Mouse (Mus musculus) kidney, adult 8-10 months (tissue): ENCODE data around the gene Fam122a.

Source experiments
- DNase-seq, 2 experiments: peaks; one replicate each; pipeline ENCODE4 v3.0.0; 2022

The Fam122a gene

GRCm38 (mm10) chr19:24486433-24487296 lies 9.5 kb upstream of the Fam122a start:
- DNase-seq: no peak

GRCm38 (mm10) chr19:24484612-24485194 lies 7.5 kb upstream of the Fam122a start:
- no peak for DNase-seq

GRCm38 (mm10) chr19:24480916-24481315 lies 3.8 kb upstream of the Fam122a start:
- no peak for DNase-seq

GRCm38 (mm10) chr19:24476461-24476860 lies 695 bp downstream of the Fam122a start:
- peak in 1 of 2 experiments; percentile 4 for DNase-seq

GRCm38 (mm10) chr19:24475281-24475680 lies 1.9 kb downstream of the Fam122a start:
- DNase-seq: no peak

- DNase-seq: no peak
These were observed 4.6 kb downstream of the Fam122a start for GRCm38 (mm10) chr19:24472512-24472911.

DNA sequence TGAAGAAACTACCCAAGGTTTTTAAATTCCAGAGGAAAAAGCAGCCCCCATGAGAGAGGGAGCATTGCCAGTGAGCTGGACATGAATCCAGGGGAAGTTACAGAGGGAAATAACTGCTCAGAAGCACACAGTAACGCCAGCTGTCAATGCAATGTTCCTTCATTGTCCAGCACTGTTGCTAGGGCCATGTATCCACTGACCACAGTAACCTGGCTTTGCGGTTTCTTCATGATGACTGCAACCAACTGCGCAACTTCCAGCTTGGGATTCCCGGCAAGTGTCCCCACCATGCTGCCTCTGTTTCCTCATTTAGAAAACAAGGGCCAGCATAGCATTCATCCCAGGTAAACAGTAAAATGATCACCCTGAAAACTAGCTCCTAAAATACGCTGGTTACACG lies 5.6 kb downstream of the Fam122a start:
- no peak for DNase-seq

GRCm38 (mm10) chr19:24469216-24469615 lies 7.9 kb downstream of the Fam122a start:
- no peak for DNase-seq

GRCm38 (mm10) chr19:24468616-24469015 lies 8.5 kb downstream of the Fam122a start:
- DNase-seq: peak in 1 of 2 experiments; percentile 26

DNA sequence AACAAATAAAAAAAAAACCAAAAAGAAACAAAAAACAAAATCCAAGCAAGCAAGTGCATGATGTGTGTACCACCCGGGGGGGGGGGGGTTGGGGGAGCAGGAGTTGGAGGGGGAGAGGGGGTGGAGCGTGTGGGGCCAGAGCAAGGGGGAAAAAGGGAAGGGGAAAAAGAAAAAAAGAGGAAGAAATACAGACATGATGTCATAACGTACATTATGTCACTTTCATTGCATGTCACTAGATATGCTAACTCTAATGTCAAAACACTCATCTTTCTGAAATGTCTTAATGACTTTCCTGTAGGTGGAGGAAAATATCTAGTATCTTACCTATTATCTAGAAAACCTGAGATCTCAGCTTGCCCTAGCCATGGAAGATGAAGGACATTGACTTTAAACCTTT lies 14.1 kb downstream of the Fam122a start:
- DNase-seq: no peak

DNA sequence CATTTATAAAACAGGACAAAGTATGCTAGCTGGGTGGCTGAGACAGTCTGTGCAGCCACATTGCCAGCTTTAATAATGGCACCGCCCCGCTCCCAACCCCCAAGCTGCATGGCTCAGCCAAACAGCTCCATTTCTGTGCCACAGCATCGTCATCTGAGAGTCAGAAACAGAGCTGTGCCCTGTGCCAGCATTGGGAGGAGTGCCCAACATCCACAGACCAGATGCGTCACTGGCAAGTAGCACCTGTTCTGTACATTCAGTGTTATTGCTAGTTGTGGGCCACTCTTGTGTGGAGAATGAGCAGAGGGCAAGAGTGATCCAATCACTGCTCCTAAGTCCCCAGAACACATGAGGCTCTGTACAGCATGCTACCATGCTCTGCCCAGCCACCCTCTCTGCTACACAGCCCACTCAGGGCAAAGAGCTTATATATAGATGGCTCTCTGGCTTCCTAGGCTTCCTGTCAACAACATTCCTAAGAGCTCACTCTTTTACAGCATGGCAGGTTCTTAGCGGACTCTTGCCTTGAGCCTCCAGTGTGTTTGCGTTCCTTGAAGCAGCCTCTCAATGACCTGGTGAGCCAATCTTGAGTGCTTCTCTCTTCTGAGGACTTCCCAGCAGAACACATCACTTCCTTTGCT lies 20.4 kb downstream of the Fam122a start:
- no peak for DNase-seq

- no peak for DNase-seq
These were observed 21.8 kb downstream of the Fam122a start for GRCm38 (mm10) chr19:24455249-24455960.

DNA sequence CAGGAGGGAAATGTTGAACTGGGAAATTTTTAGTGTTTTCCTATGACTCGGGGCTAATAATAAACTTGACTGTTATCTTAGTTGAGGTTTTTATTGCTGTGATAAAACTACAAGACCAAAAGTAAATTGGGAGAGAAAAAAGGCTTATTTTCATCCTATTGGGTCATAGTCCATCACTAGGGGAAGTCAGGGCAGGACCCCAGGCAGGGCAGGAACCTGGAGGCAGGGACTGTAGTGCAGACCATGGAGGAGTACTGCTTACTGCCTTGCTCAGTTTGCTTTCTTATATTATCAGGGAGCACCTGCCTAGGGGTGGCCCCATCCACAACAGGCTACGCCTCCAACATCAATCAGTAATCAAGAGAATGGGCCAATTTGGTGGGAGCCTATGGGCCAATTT lies 22.7 kb downstream of the Fam122a start:
- no peak for DNase-seq

DNA sequence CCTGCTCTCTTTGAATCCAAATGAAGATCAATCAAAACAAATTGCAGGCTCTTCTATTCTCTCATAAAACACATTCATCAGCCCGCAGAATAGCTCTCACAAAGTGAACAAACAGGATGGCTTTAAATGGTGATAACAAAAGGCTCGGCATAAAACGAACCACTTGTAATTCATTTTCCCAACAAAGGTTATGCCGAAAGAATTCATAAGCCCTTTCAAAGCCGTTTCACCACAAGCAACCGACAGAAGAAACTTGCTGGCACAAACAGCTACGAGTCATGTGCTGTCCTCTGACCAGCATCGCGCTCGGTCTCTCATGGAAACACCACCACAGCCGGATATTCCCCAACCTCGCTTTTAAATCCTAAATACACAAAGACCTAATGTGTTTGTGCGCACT lies 23.8 kb downstream of the Fam122a start:
- DNase-seq: no peak

DNA sequence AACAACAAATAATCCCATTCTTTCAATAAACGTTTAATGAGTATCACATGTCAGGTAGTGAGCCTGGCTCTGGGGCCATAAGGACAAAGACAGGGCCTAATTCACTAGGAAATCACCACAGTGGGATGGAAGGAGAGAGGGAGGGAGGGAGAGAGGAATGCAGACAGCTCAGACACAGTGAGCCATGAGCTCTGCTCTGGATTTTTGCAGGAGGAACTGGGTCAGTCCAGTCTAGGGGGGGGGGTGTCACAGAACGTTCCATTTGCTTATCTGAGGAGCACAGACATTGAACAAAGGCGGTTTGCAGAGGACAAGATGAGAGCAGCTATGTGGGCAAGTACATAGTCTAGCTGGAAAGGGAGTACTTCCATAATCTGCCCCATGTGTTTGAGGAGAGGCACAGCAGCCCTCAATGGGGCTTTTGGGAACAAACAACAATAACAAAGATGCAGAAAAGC lies 24.7 kb downstream of the Fam122a start:
- DNase-seq: no peak

GRCm38 (mm10) chr19:24451626-24452025 lies 25.5 kb downstream of the Fam122a start:
- no peak for DNase-seq

DNA sequence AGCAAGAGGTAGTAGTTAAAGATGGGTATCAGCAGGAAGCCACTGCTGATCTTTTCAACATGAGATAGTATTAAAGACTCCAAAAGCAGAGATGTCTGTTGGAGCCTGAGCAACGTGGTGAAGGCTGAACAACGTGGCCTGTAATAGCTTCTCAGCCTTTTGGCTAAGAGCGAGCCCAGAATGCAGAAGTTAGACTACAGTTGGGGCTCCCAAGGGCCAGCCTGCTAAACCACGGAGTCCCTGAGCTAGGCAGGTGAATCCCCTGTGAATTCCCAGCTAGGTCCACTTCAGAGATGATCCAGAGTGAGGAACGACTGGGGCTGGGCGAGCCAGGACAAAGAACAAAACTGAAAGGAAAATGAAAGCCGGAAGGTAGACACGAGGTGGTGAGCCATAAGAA lies 26.4 kb downstream of the Fam122a start:
- no peak for DNase-seq

DNA sequence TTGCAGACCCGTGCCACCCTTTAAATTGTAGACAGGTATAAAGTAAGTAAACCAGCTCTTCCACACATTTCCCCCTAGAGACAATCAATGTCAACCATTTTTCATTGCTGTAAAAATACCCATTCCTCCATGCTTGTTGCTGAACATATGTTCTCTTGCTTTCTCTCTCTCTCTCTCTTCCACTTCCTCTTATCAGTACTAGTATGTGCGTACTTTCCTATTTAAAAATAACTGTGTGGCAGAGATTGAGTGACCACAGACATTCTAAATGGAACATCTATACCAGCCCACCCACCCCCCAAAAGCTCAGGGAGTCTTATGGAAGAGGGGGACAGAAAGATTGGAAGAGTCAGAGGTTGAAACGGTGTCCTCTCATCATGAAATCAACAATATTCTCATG lies 32.8 kb downstream of the Fam122a start:
- no peak for DNase-seq

GRCm38 (mm10) chr19:24439715-24440114 lies 37.4 kb downstream of the Fam122a start:
- DNase-seq: no peak

- DNase-seq: no peak
These were observed 42.9 kb downstream of the Fam122a start for GRCm38 (mm10) chr19:24434291-24434690.

DNA sequence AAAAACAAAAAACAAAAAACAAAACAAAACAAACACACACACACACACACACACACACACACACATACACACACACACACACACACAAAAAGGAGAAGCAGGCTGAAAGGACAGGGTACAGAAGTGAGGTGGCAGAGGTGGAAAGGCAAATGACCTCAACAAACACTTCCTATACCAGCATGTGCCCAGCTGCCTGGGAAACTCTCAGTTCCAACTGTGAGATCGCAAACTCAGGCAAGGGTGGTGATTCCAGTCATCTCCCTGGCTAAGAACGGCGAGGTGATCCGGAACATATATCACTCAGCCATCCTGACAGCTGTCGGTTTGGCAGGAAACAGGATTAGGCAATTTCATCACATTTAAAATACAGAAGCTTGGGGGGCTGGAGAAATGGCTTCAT lies 44.7 kb downstream of the Fam122a start:
- DNase-seq: no peak

DNA sequence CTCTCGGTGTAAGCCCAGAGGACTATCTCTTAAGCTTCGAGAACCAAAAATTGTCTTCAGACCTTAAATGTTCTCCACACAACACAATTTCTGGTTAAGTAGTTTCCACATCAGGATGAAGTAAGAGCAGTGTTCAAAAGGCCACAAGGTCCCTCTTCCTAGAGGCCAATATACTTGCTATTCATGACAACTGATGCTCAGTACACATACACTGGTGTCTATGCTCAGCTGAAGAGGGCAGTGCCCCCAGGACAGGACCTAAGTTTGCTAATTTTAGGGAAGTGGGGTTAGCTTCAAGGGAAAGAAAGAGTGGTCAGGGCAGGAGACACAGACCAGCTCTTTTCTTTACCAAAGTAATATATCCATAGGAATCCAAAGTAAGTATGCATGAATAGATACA lies 45.8 kb downstream of the Fam122a start:
- DNase-seq: no peak

DNA sequence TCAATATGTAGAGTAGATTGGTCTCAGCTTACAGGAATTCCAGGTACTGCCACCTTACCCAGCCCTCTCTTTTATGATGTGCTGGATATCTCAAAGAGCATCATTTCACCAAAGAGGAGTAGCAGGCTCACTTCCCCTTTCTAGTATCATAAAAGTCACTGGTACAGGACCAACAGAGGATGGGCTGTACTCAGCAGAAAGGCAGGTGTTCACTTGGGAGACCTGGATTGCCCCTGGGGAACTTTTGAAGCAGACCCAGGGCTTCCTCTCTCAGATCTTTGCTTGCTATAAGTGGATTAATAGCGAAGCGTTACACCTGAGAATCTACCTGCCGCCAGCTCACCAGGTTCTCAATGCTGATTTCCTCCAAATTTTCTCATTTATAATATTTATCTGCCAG lies 49.1 kb downstream of the Fam122a start:
- DNase-seq: no peak
